Mouse (Mus musculus) frontal cortex, adult 2 months (tissue): ENCODE measurements around the gene Kdm4b. TPM values are rescaled to one million over a fixed set of nuclear protein-coding genes. Genes with fewer than 3 reads are reported as not detected.
A peak's percentile ranks its signal among the peaks of the same experiment; 100 is the strongest.

Source experiments
- DNase-seq, 2 experiments: peaks; one replicate each; pipeline ENCODE4 v3.0.0; 2022; ENCODE audit warnings: low spot score in 1 of 2; ENCODE audit errors: extremely low spot score in 1 of 2
- polyA plus RNA-seq: library from polyadenylated mRNA; depleted of rRNA; stranded (reverse); fragments of >200 nt; gene quantifications from 2 replicates; pipeline ENCODE4 v1.2.3, GENCODE M21; 2012

The Kdm4b gene
- polyA plus RNA-seq, 1 experiment = 49.9 TPM

DNA sequence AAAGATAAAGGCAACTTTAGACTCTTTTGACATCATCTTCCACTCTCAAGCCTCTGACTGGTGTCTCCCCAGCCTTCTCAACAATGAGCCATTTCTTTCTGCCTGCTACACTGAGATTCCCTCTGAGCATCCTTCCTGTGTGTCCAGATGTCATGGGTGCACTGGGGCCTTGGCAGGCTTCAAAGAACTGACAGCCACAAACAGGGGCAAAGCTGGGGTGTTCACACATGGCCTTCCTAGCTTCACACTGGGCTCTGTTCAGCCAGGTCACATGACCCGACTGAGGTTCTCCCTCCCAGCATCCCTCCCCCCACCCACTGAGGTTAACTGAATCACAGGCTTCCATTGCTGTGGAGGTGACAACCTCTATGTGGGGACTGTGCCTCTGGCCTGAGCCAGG, 29.7 kb upstream of the Kdm4b start:
- DNase-seq = no peak

DNA sequence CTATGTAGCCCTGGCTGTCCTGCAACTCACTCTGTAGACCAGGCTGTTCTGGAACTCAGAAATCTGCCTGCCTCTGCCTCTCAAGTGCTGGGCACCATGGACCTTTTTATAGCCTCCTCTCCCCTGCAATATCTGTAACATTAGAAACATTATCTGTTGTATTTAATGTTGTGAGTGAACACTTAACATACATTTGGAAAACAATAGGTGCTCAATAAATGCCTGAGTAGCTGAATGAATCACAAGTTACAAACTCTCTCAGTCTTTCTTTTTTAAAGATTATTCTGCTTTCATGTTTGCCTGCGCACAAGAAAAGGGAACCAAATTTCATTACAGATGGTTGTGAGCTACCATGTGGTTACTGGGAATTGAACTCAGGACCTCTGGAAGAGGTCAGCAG, 27.6 kb upstream of the Kdm4b start:
- DNase-seq = no peak

DNA sequence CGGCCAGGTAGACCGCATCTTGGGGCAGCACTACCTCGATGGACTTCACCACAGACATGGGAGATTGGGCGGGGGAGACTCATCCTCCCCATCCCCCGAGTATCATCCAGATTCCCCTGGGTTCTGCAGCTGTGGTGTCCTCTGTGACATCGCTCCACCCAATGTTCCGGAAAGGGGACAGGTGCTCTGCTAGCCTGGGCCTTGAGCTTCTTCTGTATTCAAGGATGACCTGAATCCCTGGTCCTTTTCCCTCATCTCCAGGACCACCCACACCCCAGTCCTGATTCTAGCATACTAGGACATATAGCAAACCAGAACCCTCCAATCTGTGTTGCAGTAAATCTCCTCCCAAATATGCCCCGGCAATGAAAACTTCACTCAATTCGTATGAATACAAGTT, 25.7 kb upstream of the Kdm4b start, which contains the start of gene Arrdc5:
TSS of gene Arrdc5 (minus strand) at position 101 of the 400 bp plus-strand sequence.
- DNase-seq = no peak

DNA sequence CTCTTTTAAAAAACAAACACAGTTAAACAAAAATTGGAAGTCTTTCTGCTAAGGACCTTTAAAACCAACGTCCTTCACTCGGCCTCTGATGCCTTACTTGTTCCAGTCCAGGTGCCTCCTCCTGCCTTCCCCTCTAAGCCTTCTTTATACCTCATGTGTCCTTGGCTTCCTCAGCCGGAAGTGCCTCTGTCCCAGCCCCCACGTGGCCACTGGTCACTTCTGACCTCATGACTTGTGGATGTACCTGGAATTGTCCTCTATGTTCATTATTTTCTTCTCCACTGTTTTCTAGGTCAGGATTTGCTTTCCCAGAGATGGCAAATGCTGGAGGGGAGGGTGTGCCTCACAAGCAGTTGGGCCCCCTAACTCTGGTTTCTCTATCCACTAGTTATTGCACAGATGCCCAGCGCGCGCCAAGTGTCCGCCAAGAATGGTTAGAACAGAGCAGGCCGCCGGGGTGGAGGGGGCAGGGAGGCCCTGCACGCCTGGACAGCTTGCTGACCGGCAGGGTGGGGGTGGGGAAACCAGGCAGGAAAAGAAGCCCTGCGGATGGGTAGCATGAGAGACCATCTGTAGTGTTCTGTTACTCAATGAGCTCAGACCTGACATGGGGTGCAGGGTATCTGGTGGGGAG, 23.4 kb upstream of the Kdm4b start:
- DNase-seq = no peak

DNA sequence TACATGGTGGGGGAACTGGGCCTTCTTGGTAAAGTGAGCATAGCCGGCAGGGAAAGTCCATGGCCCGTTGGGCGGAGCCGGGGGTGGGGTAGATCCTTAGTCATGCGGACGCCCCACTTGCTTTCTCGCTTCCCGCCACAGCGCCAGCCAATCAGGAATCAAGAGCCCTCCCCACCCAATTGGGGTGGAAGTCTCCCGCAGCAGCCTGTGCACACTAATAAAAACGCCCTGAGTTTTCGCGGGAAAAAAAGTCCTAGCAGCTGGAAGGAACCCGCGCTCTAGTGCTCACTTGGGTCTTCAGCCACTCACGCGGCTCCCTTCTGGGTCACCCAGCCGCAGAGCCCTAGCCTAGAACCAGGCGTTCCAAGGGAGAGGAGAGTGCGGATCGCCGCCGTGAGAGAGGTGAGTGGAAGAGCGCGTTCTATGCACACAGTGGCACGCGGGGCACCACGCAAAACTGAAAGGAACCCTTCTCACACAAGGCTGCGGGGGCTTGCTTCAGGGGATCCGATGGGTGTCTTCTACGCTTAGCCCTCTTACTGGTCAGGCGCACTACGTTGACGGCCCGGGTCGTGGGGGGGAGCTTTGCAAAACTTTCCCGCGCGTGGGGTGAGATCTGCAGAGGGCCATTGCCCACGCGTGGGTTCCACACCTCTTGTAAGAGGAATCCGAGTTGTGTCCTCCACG, 22.6 kb upstream of the Kdm4b start, which contains the start of gene Uhrf1:
TSS of gene Uhrf1 (plus strand) at position 162 of the 687 bp plus-strand sequence.
- no peak for DNase-seq

DNA sequence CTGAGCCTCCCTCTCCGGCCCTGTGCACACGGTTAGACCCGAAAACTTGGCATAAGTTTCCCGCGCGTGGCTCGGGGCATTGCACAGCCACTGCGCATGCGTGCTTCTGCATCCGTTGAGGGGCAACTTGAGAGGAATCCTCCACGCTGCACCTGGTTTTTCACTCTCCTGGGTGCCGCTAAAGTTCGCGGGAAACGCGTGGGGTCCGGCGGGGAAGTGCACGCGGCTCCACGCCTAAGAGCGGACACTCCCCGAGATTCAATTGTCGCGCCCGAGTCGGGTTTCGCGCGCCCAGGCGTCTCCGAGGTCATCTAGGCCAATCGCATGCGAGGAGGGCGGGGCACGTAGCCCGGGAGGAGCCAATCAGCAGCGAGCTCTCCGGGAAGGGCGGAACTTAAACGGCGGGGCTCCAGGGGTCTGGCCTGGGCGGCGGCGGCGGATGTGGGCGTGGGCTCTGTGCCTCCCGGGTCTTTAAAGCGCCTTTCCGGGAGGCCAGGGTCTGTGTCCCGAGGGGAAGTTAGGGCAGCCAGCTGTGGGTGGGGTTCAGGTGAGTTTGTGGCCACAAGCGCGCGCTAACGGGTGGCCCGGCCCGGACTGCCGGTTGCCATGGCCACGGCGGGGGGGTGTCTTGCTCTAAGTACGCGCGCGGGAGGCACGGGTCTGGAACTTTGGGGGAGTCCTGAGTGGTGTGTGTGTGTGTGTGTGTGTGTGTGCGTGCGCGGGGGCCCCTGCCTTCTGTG, 21.8 kb upstream of the Kdm4b start:
- DNase-seq = peak; percentile 79 to 93

DNA sequence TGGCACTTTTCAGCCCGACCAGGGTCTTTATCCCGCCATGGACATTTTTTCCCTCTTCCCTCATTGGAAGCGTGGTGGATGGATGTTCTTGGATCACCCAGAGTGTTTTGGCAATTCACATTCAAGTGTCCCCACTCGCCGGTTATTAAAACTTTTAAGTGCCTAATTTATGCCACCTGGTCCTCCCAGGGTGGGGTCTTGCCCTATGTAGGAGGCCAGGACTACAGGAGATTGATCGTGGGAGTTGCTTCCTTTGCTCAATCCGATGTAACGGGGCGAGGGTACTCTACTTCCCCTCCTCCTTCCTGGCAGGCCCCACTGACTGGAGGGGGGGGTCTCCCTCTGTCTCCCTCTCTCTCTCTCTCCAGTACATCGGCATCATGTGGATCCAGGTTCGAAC, 21.1 kb upstream of the Kdm4b start:
- no peak for DNase-seq

DNA sequence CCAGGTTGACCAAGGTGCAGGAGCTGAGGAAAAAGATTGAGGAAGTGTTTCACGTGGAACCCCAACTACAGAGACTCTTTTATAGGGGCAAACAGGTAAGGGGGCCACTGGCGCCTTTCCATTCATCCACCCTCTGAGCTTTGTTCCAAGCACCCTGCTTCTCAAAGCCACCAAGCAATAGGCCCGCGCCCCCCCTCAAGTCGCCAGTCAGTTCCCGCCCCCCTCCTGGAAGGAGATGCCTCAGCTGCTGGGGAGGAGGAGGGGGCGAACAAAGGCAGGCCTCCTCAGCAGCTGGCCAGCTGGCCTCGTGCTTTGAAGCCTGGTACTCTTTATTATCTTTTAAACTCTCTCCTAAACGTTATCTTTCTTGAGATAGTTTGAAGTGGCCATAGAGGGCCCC, 20.7 kb upstream of the Kdm4b start:
- DNase-seq = no peak

DNA sequence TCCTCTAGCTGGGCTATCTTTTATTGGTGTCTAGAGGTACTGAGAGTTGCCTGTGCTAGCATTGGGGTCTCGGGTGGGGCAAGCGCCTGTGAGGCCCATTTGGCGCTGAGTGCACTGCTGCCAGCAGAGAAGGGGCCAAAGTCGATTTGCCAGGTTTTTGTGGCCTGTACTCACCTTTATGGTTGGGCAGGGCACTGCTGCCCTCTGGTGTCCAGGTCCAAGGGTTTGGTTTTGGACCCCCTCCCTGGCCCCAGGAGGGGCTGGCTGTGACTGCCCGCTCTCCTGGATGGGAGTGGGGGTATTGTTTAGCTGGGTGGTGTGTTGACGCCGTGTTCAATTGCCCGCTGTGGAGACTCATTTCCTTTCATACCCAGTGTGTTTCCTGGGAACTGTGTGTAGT, 20.0 kb upstream of the Kdm4b start:
- no peak for DNase-seq

DNA sequence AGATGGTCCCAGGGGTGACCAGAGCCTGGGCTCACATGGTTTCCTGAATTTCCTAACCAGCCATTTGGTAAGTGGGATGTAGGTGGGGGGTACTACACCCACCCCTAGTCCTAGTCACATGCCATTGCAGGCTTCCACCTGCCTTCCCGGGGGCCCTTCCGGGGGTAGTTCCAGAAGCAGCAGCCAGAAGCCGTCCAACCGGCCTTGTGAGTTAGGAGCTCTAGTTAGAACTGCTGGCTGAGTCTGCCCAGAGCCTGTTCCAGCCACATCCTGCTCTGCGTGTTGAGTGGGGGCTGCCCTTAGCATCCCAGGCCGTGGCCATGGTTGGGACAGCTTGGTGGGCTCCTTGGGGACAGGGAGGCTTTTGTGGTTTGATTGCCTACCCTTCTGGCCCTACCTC, 17.8 kb upstream of the Kdm4b start:
- DNase-seq = no peak

DNA sequence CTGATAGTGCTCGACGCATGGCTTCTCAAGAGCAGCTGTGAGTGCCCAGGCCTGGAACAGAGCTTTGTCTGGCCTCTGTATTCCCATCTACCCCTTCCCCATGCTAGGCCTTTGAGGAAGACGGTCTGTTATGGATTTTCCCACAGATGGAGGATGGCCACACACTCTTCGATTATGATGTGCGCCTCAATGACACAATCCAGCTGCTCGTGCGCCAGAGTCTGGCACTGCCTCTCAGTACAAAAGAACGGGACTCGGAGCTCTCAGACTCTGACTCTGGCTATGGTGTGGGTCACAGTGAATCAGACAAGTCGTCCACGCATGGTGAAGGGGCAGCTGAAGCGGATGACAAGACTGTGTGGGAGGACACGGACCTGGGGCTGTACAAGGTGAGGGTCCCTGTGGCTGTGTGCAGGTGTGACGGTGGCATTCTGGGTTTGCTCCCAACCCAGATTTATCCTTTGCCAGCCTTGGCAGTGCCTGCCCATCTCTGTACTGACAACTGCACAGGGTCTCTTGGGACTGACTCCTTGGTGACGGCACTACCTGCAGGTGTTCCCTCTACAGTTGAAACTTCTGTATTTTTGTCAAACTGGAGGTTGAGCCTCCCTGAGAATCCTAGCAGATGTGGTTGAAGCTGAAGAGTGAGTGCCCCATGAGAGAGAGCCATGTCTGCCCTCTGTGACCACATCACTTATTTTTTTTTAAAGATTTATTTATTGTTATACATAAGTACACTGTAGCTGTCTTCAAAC, 16.5 kb upstream of the Kdm4b start:
- no peak for DNase-seq

DNA sequence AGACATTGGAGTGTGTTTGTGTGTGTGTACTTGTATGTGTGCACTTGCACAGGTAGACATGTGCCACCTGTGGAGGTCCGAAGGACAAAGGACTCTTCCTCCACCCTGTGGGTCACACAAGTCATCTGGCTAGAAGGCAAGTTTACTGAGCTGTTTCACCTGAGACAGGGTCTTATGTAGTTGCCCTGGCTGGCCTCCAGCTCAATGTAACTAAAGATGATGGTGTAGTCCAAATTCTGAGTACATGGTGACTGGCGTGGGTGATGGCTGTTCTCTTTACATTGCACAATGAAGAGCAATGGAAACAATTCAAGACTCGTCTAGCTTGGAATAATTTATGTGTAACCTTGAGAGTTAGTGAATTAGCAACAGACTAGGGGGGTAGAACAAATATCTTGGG, 1.4 kb upstream of the Kdm4b start:
- no peak for DNase-seq

DNA sequence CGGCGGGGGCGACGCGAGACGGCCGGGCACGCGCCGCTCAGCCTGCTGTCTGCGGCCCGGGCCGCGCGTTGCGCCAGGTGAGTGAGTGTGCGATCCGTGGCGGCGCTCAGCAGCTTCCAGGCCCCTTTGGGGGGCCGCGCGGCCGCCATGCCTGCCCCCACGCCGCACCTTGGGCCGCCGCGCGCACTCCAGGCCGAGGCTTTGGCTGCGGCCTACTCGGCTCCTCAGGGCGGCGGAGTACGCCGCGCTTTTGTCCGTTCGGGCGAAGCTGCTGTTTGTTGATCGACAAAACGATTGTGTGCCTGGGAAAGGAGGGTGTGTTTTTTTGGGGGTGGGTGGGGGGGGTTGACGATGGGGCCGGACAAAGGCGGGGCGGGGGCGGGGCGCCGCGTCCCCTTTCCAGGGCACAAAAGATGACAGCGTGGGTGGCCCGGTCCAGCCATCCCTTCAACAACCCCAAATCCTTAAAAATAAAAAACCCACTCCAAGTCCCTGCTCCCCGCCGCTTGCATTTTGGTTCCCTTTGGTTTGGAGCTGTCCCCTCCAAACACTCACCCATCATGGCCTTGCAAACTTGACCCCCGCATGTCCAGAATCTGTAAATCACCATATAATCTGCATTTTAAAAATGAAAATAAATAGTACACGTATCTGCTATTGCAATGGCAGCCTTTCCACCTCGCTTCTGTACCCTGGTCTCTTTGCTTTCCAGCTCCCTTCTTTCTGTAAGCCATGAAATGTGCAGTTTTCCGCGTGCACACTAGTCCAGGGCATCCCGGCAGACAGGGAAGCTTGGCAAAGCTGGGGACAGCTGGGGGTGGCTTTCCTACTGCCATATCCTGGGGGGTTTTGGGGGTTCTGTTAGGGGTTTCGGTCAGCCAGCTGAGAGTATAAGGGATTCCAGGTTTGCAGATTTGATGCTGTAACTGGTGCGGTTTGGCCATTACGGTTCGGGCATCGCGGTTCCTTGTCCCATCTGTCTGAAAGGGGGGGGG, 588 bp downstream of the Kdm4b start:
- DNase-seq = peak in 1 of 2 experiments; percentile 31

DNA sequence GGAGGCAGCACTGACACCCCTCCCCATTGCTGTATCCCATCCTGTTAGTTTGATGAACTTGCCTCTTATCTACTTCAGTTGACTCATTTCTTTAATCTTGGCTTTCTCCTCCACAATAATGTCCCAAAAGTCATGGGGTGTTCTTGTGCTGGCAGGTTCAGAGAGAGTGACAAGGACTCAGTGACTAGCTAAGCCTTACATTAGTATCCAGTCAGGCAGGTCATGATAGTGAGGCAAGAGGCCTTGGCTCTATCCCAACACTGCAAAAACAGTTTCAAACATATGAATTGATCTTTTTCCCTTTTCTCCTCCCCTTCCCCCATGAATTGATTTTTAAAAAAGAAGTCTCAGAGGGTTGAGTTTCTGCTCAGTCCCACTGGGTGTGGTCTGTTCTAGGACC, 3.4 kb downstream of the Kdm4b start:
- DNase-seq = no peak

DNA sequence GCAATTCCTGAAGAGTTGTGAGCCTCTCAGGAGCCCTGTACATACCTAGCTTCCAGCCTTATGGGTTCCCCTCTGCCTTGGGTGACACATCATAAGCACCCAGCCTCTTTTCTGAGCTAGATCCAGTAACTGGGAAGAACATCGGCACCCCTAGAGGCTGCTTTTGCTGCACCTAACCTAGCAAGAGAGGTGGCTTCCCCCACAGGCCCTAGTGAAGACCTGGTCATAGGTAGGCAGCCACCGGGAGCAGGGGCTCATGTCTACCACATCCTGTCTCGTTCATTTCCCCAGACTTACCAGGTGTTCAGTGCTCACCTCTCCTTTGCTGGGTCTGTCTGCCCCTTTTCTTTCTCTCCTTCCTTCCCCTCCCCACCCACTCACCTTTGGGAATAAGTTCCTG, 4.5 kb downstream of the Kdm4b start:
- no peak for DNase-seq

DNA sequence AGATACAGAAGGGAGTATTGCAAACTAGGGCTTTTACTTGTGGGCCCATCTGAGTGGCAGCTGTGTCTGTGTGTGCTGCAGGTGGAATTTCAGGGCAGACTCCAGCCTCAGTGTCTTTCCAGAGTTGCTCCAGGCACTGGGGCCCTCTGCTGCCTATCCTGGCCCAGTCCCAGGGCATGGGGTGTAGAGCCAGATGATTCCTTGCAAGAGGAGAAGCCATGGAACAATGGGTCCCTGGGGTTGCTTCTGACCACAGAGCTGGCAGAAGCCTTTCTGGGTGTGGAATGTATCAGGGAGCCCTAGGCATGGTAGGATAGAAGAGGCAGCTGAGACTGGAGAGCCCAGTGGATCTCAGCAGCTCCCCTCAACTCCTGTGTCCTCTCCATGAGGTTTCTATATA, 5.4 kb downstream of the Kdm4b start:
- no peak for DNase-seq

DNA sequence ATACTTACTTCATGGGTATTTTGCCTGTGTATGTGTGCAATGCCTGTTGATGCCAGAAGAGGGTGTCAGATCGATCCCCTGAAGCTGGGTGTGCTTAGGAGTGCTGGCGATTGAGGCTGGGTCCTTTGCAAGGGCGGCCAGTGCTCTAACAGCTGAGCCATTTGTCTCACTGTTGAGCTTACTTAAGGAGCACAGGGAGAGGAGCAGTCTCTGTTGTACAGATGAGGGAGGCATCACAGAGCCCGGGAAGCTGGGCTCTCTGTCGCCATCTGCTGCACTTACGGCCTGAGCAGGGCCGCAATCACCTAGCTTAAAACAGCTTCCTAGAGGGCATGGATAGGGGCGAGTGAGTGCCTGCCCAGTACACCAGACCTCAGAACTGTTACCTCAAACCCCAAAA, 7.1 kb downstream of the Kdm4b start:
- no peak for DNase-seq

DNA sequence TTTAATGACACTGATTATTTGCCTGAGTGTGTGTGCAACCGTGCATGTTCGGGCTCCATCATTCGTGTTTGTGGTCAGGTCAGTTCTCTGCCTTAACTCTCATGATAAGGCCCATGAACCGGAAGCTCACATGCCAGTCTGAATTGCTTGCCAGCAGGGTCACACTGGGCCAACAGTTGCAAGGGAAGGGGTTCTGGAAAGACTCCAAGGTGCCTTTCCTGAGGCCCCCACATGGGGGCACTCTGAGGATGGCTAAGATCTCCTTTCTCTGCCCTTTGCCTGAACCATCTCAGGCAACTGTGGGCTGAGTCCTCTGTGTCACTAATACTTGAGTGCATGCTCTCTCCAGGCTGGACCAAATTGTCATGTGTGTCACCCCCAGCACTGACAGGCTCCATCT, 11.3 kb downstream of the Kdm4b start:
- peak in 1 of 2 experiments; percentile 71 for DNase-seq

DNA sequence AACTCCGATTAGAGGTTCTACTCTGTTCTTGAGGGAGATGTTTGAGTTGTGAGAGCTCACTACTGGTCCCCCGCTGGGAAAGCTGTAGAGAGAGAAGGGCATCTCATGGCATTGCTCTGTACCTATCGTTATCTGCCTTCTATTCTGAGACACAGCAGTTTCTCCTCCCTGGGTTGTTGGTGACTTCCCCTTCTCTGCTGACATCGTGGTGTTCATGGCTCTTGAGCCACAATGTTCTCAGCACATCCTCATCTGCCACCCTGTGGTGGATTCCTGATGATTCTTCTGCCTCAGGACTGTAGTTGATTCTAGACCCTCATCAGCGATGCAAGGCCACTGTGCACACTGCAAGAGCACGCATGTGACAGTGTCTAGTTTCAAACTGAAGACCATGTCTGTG, 11.9 kb downstream of the Kdm4b start:
- no peak for DNase-seq

DNA sequence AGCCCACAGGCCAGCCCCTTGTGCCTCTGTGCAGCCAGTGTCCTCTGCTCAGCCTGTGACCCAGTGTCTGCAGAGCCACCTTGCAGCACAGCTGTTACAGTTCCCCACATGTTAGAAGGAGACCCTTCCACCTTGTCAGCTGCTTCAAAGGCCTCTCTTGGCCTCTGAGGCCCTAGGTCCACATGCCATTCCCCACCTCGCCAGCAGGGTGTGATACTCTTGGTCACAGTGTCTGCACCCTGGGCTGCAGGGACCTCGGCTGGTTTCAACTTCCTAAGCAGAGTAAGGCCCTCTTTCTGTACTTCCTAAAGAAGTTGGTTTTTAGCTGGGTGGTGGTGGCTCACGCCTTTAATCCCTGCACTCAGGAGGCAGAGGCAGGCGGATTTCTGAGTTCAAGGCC, 13.0 kb downstream of the Kdm4b start:
- DNase-seq = no peak
